Mouse (Mus musculus): ENCODE measurements around the gene Klhl2. TPM values are rescaled to one million over a fixed set of nuclear protein-coding genes. Genes with fewer than 3 reads are reported as not detected.

Gene Klhl2
- total RNA-seq, 2 experiments from 2014 or later, result 1.2 to 4.6 TPM

DNA sequence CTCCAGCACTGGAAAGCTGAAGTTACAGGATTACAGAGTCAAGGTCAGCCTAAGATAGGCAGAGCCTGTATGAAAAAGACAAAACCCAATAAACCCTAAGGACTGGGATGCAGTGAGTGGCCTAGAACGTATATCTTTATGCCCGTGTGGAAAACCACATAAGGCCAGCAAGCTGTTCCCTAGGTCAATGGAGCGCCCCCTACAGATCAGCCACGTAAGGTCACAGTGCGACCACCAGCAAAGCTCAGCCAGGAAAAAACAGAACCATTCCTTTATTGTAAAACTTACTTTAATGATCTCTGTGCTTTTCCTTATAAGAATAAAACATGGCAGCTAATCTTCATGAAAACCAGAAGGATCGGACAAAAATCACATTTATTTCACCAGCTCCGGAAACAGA, 131.9 kb downstream of the Klhl2 start:
- ATAC-seq (replicated peaks; ENCODE audit: low FRiP score, poor library complexity, severe bottlenecking), result no peak

DNA sequence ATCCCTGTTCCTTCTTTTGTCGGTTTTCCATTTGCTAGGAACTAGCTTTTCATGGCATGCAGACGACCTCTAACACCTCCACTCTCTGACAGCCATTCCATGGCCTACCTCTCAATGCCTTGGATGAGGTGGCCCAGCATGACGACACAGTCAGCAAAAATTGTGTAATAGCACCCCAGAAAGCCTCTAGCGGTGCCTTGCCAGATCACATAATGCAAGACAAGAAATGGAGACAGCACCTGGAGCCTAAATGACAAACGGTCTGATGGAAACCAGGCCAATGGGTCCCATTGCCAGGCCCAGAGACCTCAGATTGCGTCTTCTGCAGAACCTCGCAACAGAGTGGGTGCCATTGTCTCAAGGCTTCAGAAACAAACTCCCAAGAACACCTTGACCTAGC, 137.3 kb downstream of the Klhl2 start:
- ATAC-seq (replicated peaks; ENCODE audit: low FRiP score, poor library complexity, severe bottlenecking), result no peak

DNA sequence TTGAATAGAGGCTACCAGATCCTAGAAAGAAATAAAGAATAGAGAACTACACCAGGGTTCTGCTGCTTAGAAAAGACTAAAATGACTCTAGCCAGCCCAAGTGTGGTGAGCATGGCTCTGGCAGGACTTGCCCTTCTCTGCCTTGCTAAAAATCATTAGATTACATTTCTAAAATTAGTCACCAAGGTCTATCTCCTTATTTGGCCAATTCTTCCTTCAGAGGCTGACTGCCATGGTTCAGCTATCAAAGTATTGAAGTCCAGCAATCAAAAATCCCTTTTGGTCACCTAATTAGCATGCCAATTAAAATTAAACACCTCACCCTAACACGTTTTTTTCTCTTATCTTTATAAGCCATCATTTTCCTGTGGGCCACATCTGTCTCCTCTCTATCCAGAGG, 138.3 kb downstream of the Klhl2 start:
- ATAC-seq (replicated peaks; ENCODE audit: low FRiP score, poor library complexity, severe bottlenecking), result no peak

DNA sequence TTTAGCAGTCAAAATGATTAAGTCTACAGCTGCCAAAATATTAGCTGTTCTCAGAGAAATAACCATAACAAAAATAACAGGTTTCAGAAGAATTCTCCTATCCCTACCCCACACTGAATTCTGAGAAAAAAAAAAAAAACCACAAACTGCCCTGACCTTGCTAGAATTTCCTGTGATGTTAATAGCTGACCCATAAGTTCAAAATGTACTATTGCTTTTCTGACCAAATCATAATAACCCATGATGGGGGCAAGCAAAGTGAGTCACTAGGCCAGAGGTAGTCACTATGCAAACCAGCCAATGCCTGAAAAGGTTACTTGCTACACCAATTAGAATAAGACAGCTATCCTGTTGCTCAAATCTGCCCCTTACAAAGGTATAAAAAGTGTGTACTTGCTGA, 142.3 kb downstream of the Klhl2 start:
- no peak for ATAC-seq (replicated peaks; ENCODE audit: low FRiP score, poor library complexity, severe bottlenecking)

DNA sequence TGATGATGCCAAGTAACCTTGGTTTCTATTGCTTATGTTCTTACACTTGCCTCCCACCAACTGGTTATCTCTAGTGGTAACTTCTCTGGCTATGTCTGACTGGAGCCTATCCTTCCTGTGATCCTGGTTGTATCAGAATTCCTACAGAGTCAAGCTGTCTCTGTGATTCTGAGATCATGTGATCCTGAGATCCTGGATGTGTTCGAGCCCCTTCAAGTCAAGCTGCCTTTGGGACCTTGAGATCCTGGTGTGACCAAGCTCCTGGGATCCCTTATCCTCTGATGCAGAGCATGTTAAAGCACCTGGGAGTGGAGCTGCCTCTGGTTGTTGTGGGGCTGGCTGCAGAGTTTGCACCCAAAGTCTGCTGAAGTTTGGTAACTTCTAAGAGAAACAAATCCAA, 146.6 kb downstream of the Klhl2 start:
- ATAC-seq (replicated peaks; ENCODE audit: low FRiP score, poor library complexity, severe bottlenecking), result no peak

DNA sequence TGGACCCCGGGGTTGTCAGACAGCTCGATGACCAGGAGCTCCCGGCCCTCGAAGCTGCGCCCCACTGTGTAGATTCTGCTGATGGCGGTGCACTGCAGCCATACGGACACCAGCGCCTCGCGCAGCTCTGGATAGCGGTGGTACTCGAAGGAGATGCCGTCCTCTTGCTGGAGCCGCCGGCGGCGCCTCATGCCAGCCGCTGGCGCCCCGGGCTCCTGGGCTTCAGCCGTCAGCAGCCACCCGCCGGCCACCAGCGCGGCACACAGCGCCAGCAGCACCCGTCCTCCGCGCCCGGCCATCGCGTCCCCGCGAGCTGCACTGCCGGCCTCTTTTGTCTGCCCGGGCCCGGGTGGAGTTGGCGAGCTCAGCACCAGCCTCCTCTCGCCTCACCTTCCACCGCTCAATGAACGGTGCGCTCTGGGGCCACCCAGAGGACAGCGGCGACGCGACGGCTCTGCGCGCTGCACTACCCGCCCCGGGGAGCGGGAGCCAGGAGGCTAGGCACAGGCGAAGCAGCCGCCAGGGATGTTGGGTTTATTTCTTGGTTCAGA, 157.1 kb downstream of the Klhl2 start, which contains the start of gene Cpe:
TSS of gene Cpe (minus strand) at position 404 of the 551 bp plus-strand sequence.
- no peak for ATAC-seq (replicated peaks; ENCODE audit: low FRiP score, poor library complexity, severe bottlenecking)

DNA sequence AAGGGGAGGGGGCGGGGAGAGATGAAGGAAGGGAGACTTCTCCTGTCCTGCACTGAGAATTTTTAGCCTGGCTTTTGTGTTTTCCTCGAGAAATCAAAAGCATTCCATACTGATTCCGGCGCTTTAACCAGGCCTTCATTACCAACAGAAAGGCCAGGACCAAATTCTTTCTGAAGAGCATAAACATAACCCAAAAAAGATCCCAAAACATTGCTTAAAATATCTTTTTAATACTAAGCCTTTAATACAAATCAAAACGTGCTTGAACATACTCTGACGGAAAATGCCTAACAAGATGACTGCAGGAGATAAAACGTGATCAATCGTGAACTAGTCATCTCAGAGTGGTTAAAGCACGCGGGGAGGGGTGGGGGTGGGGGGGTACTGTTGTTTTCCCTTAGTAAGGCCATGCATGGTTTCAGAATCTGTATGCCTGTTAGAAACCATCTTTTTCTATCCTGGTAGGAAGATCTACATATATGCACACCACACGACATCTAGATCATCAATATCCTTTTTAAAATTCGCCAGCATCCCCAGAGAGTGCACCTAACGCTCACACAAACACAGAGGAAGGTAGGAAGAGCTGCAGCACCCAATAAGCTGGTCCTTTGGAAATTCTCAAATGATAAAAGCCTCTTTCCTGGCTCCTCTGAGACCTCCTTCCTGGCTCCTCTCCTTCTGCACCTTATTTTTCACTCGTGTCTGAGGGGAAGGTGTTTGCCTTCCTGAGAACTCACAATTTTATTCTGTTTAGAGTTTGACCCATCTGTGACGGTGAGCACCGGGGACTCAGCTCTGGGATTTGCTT, 158.0 kb downstream of the Klhl2 start:
- ATAC-seq (replicated peaks; ENCODE audit: low FRiP score, poor library complexity, severe bottlenecking), result no peak

DNA sequence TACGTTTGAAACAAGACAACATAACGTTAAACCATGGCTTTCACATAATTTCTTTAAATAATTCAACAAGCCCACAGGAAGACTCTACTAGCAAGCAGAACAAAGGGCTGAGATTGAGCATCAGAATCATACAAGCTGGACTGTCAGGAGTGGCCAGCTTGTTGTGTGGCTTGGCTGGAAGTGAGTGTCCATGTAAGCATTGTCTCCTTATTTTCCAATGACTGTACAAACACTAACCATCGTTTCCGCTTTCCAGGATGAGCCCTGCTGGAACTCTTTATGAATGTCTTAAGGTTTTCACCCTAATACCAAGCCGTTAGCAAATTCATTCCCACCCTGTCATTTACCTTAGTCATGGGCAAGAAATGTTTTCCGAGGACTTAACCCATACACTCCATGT, 159.0 kb downstream of the Klhl2 start:
- no peak for ATAC-seq (replicated peaks; ENCODE audit: low FRiP score, poor library complexity, severe bottlenecking)

DNA sequence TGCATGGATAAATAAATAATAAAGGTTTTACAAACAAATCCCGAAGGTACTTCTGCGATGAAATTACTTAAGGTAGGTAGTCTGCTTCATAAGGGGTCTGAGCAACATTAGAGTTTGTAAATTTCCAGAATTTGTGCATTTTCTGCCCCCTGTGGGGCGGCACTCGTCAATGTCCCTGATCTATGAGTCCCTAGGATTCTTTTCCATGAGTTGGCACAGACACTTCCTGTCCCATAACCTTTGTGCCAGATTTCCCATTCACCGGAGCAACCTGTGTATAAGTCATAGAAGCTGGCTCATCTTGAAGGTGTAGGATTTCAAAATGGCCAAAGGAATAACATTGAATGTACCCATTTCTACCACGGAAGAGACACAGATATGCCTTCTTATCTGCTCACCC, 159.5 kb downstream of the Klhl2 start:
- ATAC-seq (replicated peaks; ENCODE audit: low FRiP score, poor library complexity, severe bottlenecking), result no peak

Other genes with a start within 250 kb of the Klhl2 start
- not detected in 2 replicates for gene Cpe, start 157.0 kb downstream of the Klhl2 start, total RNA-seq (2015; ENCODE audit: low replicate concordance)
- gene Cpe, start 157.0 kb downstream of the Klhl2 start, total RNA-seq (2017; ENCODE audit: low replicate concordance), result not detected in 2 replicates
- gene Msmo1, start 116.2 kb downstream of the Klhl2 start, total RNA-seq (2015; ENCODE audit: low replicate concordance), result 19.3 and 24.1 TPM in 2 replicates
- 7.9 and 9.0 TPM in 2 replicates for gene Msmo1, start 116.2 kb downstream of the Klhl2 start, total RNA-seq (2017; ENCODE audit: low replicate concordance)
- gene Tmem192, start 97.2 kb upstream of the Klhl2 start, total RNA-seq (2015; ENCODE audit: low replicate concordance), result 8.8 and 14.4 TPM in 2 replicates
- 0.45 and 1.8 TPM in 2 replicates for gene Tmem192, start 97.2 kb upstream of the Klhl2 start, total RNA-seq (2017; ENCODE audit: low replicate concordance)
- gene Trim75, start 137.8 kb upstream of the Klhl2 start, total RNA-seq (2015; ENCODE audit: low replicate concordance), result not detected in 2 replicates
- not detected in 2 replicates for gene Trim75, start 137.8 kb upstream of the Klhl2 start, total RNA-seq (2017; ENCODE audit: low replicate concordance)
- not detected in 2 replicates for gene Trim61, start 168.5 kb upstream of the Klhl2 start, total RNA-seq (2015; ENCODE audit: low replicate concordance)
- not detected in 2 replicates for gene Trim61, start 168.5 kb upstream of the Klhl2 start, total RNA-seq (2017; ENCODE audit: low replicate concordance)
- gene Trim60, start 168.6 kb upstream of the Klhl2 start, total RNA-seq (2015; ENCODE audit: low replicate concordance), result not detected in 2 replicates
- not detected in 2 replicates for gene Trim60, start 168.6 kb upstream of the Klhl2 start, total RNA-seq (2017; ENCODE audit: low replicate concordance)
- gene Apela, start 187.3 kb upstream of the Klhl2 start, total RNA-seq (2015; ENCODE audit: low replicate concordance), result not detected in 2 replicates
- gene Apela, start 187.3 kb upstream of the Klhl2 start, total RNA-seq (2017; ENCODE audit: low replicate concordance), result not detected in 2 replicates
- not detected in 2 replicates for gene Gm10663, start 225.0 kb upstream of the Klhl2 start, total RNA-seq (2015; ENCODE audit: low replicate concordance)
- gene Gm10663, start 225.0 kb upstream of the Klhl2 start, total RNA-seq (2017; ENCODE audit: low replicate concordance), result not detected in 2 replicates